Mouse (Mus musculus): ENCODE data around the gene Ascc1. TPM values are rescaled to one million over a fixed set of nuclear protein-coding genes. Genes with fewer than 3 reads are reported as not detected.

Gene Ascc1
- polyA plus RNA-seq, 1 experiment from 2014 or later, result 45.6 TPM

GRCm38 (mm10) chr10:59965362-59965695 is 37.3 kb upstream of the Ascc1 start:
- DNase-seq (ENCODE audit: low spot score) (no peak), ATAC-seq (ENCODE audit: low FRiP score) (no peak)
- WGBS, result 37% methylated on average over 9 of the region's 9 CpGs
- no peaks in the 10 kb centered on the region for H3K36me3 ChIP-seq (replicated peaks; ENCODE audit: control insufficient read depth, insufficient read depth)
- H3K9ac ChIP-seq, result peak overlapping the region; percentile 25; the same call in 1 of the 2 replicates
- peak overlapping the region; percentile 44; the same call in 1 of the 2 replicates for H3K4me2 ChIP-seq (replicated peaks)
- H3K4me3 ChIP-seq (replicated peaks; ENCODE audit: low read length), result no peak overlapping the region
- no peaks in the 10 kb centered on the region for H3K27me3 ChIP-seq (ENCODE audit: control insufficient read depth, insufficient read depth, low read length)
- H3K27ac ChIP-seq, result peak overlapping the region; percentile 36; the same call in 1 of the 2 replicates
- H3K4me1 ChIP-seq (replicated peaks; ENCODE audit: control insufficient read depth, insufficient read depth, low read length), result peaks cover 21% of the 10 kb centered on the region
- H3K9me3 ChIP-seq (ENCODE audit: control insufficient read depth, low read length), result no peaks in the 10 kb centered on the region

GRCm38 (mm10) chr10:59965788-59966187 is 36.8 kb upstream of the Ascc1 start:
- Histone ChIP-seq H3K36me3 (replicated peaks; ENCODE audit: control insufficient read depth, insufficient read depth) (no peaks in the 10 kb centered on the region), H3K4me3 (replicated peaks; ENCODE audit: low read length) (no peak overlapping the region), H3K27ac (no peak overlapping the region), H3K27me3 (ENCODE audit: control insufficient read depth, insufficient read depth, low read length) (no peaks in the 10 kb centered on the region), H3K4me1 (replicated peaks; ENCODE audit: control insufficient read depth, insufficient read depth, low read length) (peaks cover 25% of the 10 kb centered on the region), H3K9me3 (ENCODE audit: control insufficient read depth, low read length) (no peaks in the 10 kb centered on the region), H3K4me2 (replicated peaks) (no peak overlapping the region), H3K9ac (no peak overlapping the region)
- no peak for DNase-seq (ENCODE audit: low spot score)
- no peak for ATAC-seq (ENCODE audit: low FRiP score)
- 79% methylated on average over 8 of the region's 8 CpGs for WGBS

DNA sequence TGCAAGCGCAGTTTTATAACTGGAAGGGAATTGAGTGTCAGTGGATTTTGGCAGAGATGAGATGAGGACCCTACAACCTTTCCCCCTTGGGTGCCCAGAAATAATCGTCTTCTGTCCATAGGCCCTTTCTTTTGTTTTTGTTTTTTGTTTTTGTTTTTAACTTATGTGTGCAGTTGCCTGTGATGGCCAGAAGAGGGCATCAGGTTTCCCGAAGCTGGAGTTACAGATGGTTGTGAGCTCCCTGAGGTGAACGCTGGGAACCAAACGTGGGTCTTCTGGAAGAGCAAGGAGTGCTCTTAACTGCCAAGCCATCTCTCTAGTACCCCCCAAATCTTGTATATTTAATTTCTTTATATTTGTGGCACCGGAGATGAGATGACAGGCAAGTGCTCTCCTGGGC is 35.9 kb upstream of the Ascc1 start:
- no peak overlapping the region for H3K27ac ChIP-seq
- H3K9me3 ChIP-seq (ENCODE audit: control insufficient read depth, low read length), result no peaks in the 10 kb centered on the region
- DNase-seq (ENCODE audit: low spot score), result no peak
- WGBS, result 93% methylated on average over 6 of the region's 6 CpGs
- H3K9ac ChIP-seq, result no peak overlapping the region
- H3K4me3 ChIP-seq (replicated peaks; ENCODE audit: low read length), result no peak overlapping the region
- ATAC-seq (ENCODE audit: low FRiP score), result no peak
- no peak overlapping the region for H3K4me2 ChIP-seq (replicated peaks)
- peaks cover 25% of the 10 kb centered on the region for H3K4me1 ChIP-seq (replicated peaks; ENCODE audit: control insufficient read depth, insufficient read depth, low read length)
- H3K36me3 ChIP-seq (replicated peaks; ENCODE audit: control insufficient read depth, insufficient read depth), result no peaks in the 10 kb centered on the region
- H3K27me3 ChIP-seq (ENCODE audit: control insufficient read depth, insufficient read depth, low read length), result no peaks in the 10 kb centered on the region

- Histone ChIP-seq H3K9ac (no peak overlapping the region), H3K4me1 (replicated peaks; ENCODE audit: control insufficient read depth, insufficient read depth, low read length) (peaks cover 25% of the 10 kb centered on the region), H3K27ac (no peak overlapping the region), H3K4me3 (replicated peaks; ENCODE audit: low read length) (no peak overlapping the region), H3K27me3 (ENCODE audit: control insufficient read depth, insufficient read depth, low read length) (no peaks in the 10 kb centered on the region), H3K36me3 (replicated peaks; ENCODE audit: control insufficient read depth, insufficient read depth) (no peaks in the 10 kb centered on the region), H3K9me3 (ENCODE audit: control insufficient read depth, low read length) (no peaks in the 10 kb centered on the region), H3K4me2 (replicated peaks) (no peak overlapping the region)
- 86% methylated on average over 6 of the region's 6 CpGs for WGBS
- ATAC-seq (ENCODE audit: low FRiP score) (no peak), DNase-seq (ENCODE audit: low spot score) (no peak)
Measured at GRCm38 (mm10) chr10:59967309-59967942, 35.2 kb upstream of the Ascc1 start.

GRCm38 (mm10) chr10:59969821-59970449 is 32.7 kb upstream of the Ascc1 start:
- H3K27ac ChIP-seq, result peak overlapping the region; percentile 94
- ATAC-seq (ENCODE audit: low FRiP score) (peak; percentile 68), DNase-seq (ENCODE audit: low spot score) (peak; percentile 73)
- no peaks in the 10 kb centered on the region for H3K9me3 ChIP-seq (ENCODE audit: control insufficient read depth, low read length)
- H3K4me2 ChIP-seq (replicated peaks), result peak overlapping the region; percentile 56
- WGBS, result 1% methylated on average over 25 of the region's 25 CpGs
- no peaks in the 10 kb centered on the region for H3K36me3 ChIP-seq (replicated peaks; ENCODE audit: control insufficient read depth, insufficient read depth)
- H3K27me3 ChIP-seq (ENCODE audit: control insufficient read depth, insufficient read depth, low read length), result no peaks in the 10 kb centered on the region
- H3K4me3 ChIP-seq (replicated peaks; ENCODE audit: low read length), result peak overlapping the region; percentile 42
- H3K4me1 ChIP-seq (replicated peaks; ENCODE audit: control insufficient read depth, insufficient read depth, low read length), result peaks cover 28% of the 10 kb centered on the region
- peak overlapping the region; percentile 91 for H3K9ac ChIP-seq

GRCm38 (mm10) chr10:59970450-59971062 is 32.0 kb upstream of the Ascc1 start:
- H3K4me1 ChIP-seq (replicated peaks; ENCODE audit: control insufficient read depth, insufficient read depth, low read length), result peaks cover 22% of the 10 kb centered on the region
- H3K4me3 ChIP-seq (replicated peaks; ENCODE audit: low read length), result peak overlapping the region; percentile 42
- 21% methylated on average over 6 of the region's 6 CpGs for WGBS
- peak overlapping the region; percentile 94 for H3K27ac ChIP-seq
- peak overlapping the region; percentile 91 for H3K9ac ChIP-seq
- H3K27me3 ChIP-seq (ENCODE audit: control insufficient read depth, insufficient read depth, low read length), result no peaks in the 10 kb centered on the region
- H3K4me2 ChIP-seq (replicated peaks), result peak overlapping the region; percentile 56
- ATAC-seq (ENCODE audit: low FRiP score), result no peak; the same call in 1 of the 2 replicates
- H3K36me3 ChIP-seq (replicated peaks; ENCODE audit: control insufficient read depth, insufficient read depth), result no peaks in the 10 kb centered on the region
- H3K9me3 ChIP-seq (ENCODE audit: control insufficient read depth, low read length), result no peaks in the 10 kb centered on the region
- DNase-seq (ENCODE audit: low spot score), result no peak

DNA sequence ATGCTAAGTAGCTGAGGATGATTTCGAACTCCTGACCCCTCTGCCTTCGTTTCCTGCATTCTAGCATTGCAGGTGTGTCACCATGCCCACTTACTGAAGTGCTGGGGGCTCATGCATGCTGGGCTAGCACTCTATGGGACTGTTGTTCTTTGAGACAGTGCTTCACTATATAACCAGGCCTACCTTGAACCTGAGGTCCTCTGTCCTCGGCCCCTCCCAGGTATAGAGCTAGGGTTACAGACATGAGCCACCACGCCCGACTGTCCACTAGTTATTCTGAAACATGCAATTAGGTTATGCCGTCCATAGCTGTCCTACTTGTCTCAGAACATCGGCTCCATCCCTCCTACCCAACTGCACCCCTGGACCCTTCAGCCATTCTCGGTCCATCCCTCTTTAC is 30.8 kb upstream of the Ascc1 start:
- no peak overlapping the region for H3K4me3 ChIP-seq (replicated peaks; ENCODE audit: low read length)
- H3K9ac ChIP-seq, result no peak overlapping the region
- 90% methylated on average over 8 of the region's 8 CpGs for WGBS
- DNase-seq (ENCODE audit: low spot score) (no peak), ATAC-seq (ENCODE audit: low FRiP score) (no peak)
- H3K27ac ChIP-seq, result no peak overlapping the region
- no peaks in the 10 kb centered on the region for H3K9me3 ChIP-seq (ENCODE audit: control insufficient read depth, low read length)
- no peak overlapping the region for H3K4me2 ChIP-seq (replicated peaks)
- peaks cover 19% of the 10 kb centered on the region for H3K4me1 ChIP-seq (replicated peaks; ENCODE audit: control insufficient read depth, insufficient read depth, low read length)
- no peaks in the 10 kb centered on the region for H3K36me3 ChIP-seq (replicated peaks; ENCODE audit: control insufficient read depth, insufficient read depth)
- H3K27me3 ChIP-seq (ENCODE audit: control insufficient read depth, insufficient read depth, low read length), result no peaks in the 10 kb centered on the region

DNA sequence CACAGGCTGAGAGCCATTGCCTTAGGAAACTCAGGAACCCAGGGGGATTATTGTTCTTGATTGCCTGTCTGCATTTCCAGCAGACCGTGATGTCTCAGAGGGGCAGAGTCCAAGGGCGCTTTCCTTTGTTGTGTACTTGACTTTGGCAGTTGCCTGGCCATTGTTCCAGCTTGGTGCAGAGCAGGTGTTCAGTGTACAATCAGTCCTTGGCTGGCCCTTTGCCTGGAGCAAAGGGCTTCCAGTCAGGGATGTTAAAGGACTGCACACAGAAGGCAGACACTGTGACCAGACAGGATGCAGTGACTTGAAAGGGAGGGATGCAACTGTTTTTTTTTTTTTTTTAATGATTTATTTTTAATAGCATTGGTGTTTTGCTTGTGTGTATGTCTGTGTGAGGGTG is 30.1 kb upstream of the Ascc1 start:
- Histone ChIP-seq H3K9me3 (ENCODE audit: control insufficient read depth, low read length) (no peaks in the 10 kb centered on the region), H3K4me3 (replicated peaks; ENCODE audit: low read length) (no peak overlapping the region), H3K27ac (no peak overlapping the region), H3K4me2 (replicated peaks) (no peak overlapping the region), H3K36me3 (replicated peaks; ENCODE audit: control insufficient read depth, insufficient read depth) (no peaks in the 10 kb centered on the region), H3K9ac (no peak overlapping the region), H3K27me3 (ENCODE audit: control insufficient read depth, insufficient read depth, low read length) (no peaks in the 10 kb centered on the region), H3K4me1 (replicated peaks; ENCODE audit: control insufficient read depth, insufficient read depth, low read length) (peaks cover 19% of the 10 kb centered on the region)
- ATAC-seq (ENCODE audit: low FRiP score), result no peak
- DNase-seq (ENCODE audit: low spot score), result no peak
- 28% methylated on average over 2 of the region's 2 CpGs for WGBS

GRCm38 (mm10) chr10:59972999-59973398 is 29.6 kb upstream of the Ascc1 start:
- H3K9me3 ChIP-seq (ENCODE audit: control insufficient read depth, low read length), result no peaks in the 10 kb centered on the region
- no peak for DNase-seq (ENCODE audit: low spot score)
- no peak overlapping the region for H3K4me3 ChIP-seq (replicated peaks; ENCODE audit: low read length)
- H3K36me3 ChIP-seq (replicated peaks; ENCODE audit: control insufficient read depth, insufficient read depth), result no peaks in the 10 kb centered on the region
- no peak overlapping the region for H3K27ac ChIP-seq
- 77% methylated on average over 6 of the region's 6 CpGs for WGBS
- no peaks in the 10 kb centered on the region for H3K27me3 ChIP-seq (ENCODE audit: control insufficient read depth, insufficient read depth, low read length)
- no peak overlapping the region for H3K9ac ChIP-seq
- no peak for ATAC-seq (ENCODE audit: low FRiP score)
- H3K4me1 ChIP-seq (replicated peaks; ENCODE audit: control insufficient read depth, insufficient read depth, low read length), result peaks cover 19% of the 10 kb centered on the region
- no peak overlapping the region for H3K4me2 ChIP-seq (replicated peaks)

All from hindbrain, embryonic 14.5 days (tissue).